Mouse (Mus musculus) heart, postnatal 36 days (tissue): ENCODE results near the gene Slc7a12. TPM values are rescaled to one million over a fixed set of nuclear protein-coding genes. Genes with fewer than 3 reads are reported as not detected.

ENCODE experiments used
- DNase-seq, 2 experiments: peaks; one replicate each; pipeline ENCODE4 v3.0.0; 2021 to 2022
- intact Hi-C: fragments of 180-260 bp; cut with DNase I; formaldehyde crosslinking; loops from one replicate; pipeline ENCODE4 v1.15.1; 2025
- total RNA-seq, 2 experiments: library from RNA; stranded (reverse); gene quantifications; 2 replicates each; pipeline ENCODE4 v1.2.3; 2021

The Slc7a12 gene
- total RNA-seq = not detected

DNA sequence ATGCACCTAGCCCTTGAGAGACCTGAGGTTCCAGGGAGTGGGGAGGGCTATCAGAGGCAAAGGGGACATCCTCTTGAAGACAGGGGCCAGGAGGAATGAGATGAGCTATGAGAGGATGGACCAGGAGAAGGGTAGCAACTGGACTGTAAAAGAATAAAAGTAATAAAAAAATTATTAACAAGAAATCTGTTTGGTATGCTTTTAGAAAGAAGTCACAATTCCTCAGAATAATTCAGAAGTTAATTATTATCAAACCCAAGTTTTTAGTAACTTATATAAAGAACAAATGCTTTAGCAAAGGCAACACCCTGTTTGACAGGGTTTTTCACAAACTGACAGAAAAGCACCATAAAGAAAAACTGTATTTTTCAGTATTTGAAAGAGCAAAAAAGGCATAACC is at the start of gene Slc7a12:
Gene Slc7a12 (plus strand): TSS at position 301 of the 400 bp plus-strand sequence.
- intact Hi-C loops = no loop called here
- no peak for DNase-seq

GRCm38 (mm10) chr3:14432381-14432780 is 48.1 kb upstream of the Slc7a12 start:
- intact Hi-C loops = no loop called here
- no peak for DNase-seq

GRCm38 (mm10) chr3:14446015-14446414 is 34.5 kb upstream of the Slc7a12 start:
- no peak for DNase-seq
- intact Hi-C loops = no loop called here

DNA sequence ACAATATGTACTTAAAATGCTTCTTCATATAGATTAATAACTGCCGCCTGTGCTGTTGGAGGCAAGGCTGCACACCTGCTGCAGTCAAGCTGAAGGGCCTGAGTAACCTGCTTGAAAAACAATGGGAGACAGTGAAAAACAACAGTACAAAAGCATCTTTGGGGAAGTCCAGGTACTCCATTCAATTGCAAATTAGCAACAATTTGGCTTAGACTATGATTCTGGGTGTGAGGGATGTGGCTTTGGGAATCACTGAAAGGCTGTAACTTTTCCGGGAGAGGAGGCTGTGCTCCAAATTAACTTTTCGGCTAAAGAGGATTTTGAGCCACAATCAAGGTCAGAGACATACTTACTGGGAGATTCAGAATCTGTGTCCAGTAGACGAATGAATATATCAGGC is 33.8 kb upstream of the Slc7a12 start:
- no peak for DNase-seq

More for the DNA sequence above, 33.8 kb upstream of the Slc7a12 start:
- intact Hi-C loops = no loop called here

Other genes starting within 250 kb of the Slc7a12 start
- 10 to 100 TPM; 72.2 to 74.4 TPM for gene 1810022K09Rik, start 130.6 kb downstream of the Slc7a12 start, total RNA-seq
- gene Car13, start 161.0 kb downstream of the Slc7a12 start, total RNA-seq = 1 to 10 TPM in 1 of 2 experiments, under 1 TPM in 1; 0.60 to 1.2 TPM